Mouse (Mus musculus) ES-E14 (cell line): ENCODE data around the gene Car10.

Experiments
- CHD2 ChIP-seq: IDR thresholded peaks from 2 replicates; pipeline ENCODE4 v1.6.1; 2014; ENCODE audit warnings: mild to moderate bottlenecking, low read depth, low read length, inconsistent platforms
- ZC3H11A ChIP-seq: IDR thresholded peaks from 2 replicates; pipeline ENCODE4 v1.6.1; 2012; ENCODE audit warnings: low read depth, mild to moderate bottlenecking, inconsistent platforms, low read length, borderline replicate concordance
- ZNF384 ChIP-seq: IDR thresholded peaks from 2 replicates; pipeline ENCODE4 v1.6.1; 2012; ENCODE audit warnings: low read depth, low read length, inconsistent platforms

DNA sequence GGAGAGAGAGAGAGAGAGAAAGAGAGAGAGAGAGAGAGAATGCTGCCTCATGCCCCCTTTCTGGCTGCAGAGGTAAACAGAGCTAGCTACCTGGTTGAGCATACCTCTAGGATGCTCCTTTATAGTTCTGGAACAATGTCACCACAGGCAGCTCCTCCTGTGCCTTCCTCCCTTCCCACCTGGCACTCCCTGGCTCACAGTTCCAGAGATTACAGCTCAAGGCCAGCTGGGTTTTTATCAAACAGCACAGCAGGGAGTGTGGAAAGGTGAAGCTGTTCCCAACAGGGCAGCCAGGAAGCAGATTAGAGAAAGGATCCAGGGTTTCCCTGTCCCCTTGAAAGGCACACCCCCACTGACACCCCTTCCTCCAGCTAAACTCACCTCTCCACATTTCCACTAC is 517.0 kb downstream of the Car10 start:
- no peak for TF ChIP-seq ZNF384
- TF ChIP-seq CHD2: no peak
- TF ChIP-seq ZC3H11A: no peak
